Mouse (Mus musculus) testis, postnatal 14 days (tissue): Measurements from ENCODE around the gene Snx1.

ENCODE experiments used
- DNase-seq: peaks from one replicate; pipeline ENCODE4 v3.0.0; 2021; ENCODE audit warnings: low spot score

Gene Snx1

GRCm38 (mm10) chr9:66126456-66127192 lies at the start of gene Snx1, which contains the start of gene Ciao2a:
TSS of gene Snx1 (minus strand) at chr9:66126587.
TSS of gene Ciao2a (plus strand) at chr9:66126611.
- DNase-seq: peak; percentile 94

GRCm38 (mm10) chr9:66174985-66175384 lies 48.6 kb upstream of the Snx1 start:
- no peak for DNase-seq

GRCm38 (mm10) chr9:66173316-66173855 lies 47.0 kb upstream of the Snx1 start:
- DNase-seq: no peak

- no peak for DNase-seq
These were observed 45.0 kb upstream of the Snx1 start for GRCm38 (mm10) chr9:66171275-66171921.

GRCm38 (mm10) chr9:66170506-66170905 lies 44.1 kb upstream of the Snx1 start:
- DNase-seq: no peak

GRCm38 (mm10) chr9:66168233-66168632 lies 41.8 kb upstream of the Snx1 start:
- no peak for DNase-seq

- no peak for DNase-seq
These were observed 40.8 kb upstream of the Snx1 start for GRCm38 (mm10) chr9:66167222-66167621.

- no peak for DNase-seq
These were observed 36.6 kb upstream of the Snx1 start for GRCm38 (mm10) chr9:66162995-66163394.

- no peak for DNase-seq
These were observed 33.8 kb upstream of the Snx1 start for GRCm38 (mm10) chr9:66160155-66160554.

GRCm38 (mm10) chr9:66158885-66159430 lies 32.6 kb upstream of the Snx1 start:
- DNase-seq: no peak

GRCm38 (mm10) chr9:66157958-66158830 lies 31.8 kb upstream of the Snx1 start, which contains the start of gene Dapk2:
TSS of gene Dapk2 (plus strand) at chr9:66158223.
- peak; percentile 79 for DNase-seq

- no peak for DNase-seq
These were observed 29.1 kb upstream of the Snx1 start for GRCm38 (mm10) chr9:66155534-66155933.

- DNase-seq: no peak
These were observed 27.6 kb upstream of the Snx1 start for GRCm38 (mm10) chr9:66154013-66154412.

GRCm38 (mm10) chr9:66153594-66153993 lies 27.2 kb upstream of the Snx1 start:
- DNase-seq: no peak

- DNase-seq: no peak
These were observed 25.6 kb upstream of the Snx1 start for GRCm38 (mm10) chr9:66152011-66152410.

- no peak for DNase-seq
These were observed 19.8 kb upstream of the Snx1 start for GRCm38 (mm10) chr9:66146141-66146540.

GRCm38 (mm10) chr9:66144248-66144647 lies 17.9 kb upstream of the Snx1 start:
- peak; percentile 57 for DNase-seq

GRCm38 (mm10) chr9:66142265-66142664 lies 15.9 kb upstream of the Snx1 start:
- DNase-seq: no peak

- DNase-seq: no peak
These were observed 11.8 kb upstream of the Snx1 start for GRCm38 (mm10) chr9:66138193-66138592.

GRCm38 (mm10) chr9:66135967-66136366 lies 9.6 kb upstream of the Snx1 start:
- no peak for DNase-seq

- DNase-seq: no peak
These were observed 5.1 kb upstream of the Snx1 start for GRCm38 (mm10) chr9:66131466-66131865.

- no peak for DNase-seq
These were observed 1.5 kb upstream of the Snx1 start for GRCm38 (mm10) chr9:66127884-66128283.
